In genomic region chr10:103000902-103001301, GRCm38 (mm10) we compare ENCODE assay signal across 20 mouse cellular contexts. TPM values are rescaled to one million over a fixed set of nuclear protein-coding genes. Genes with fewer than 3 reads are reported as not detected.
DNase-seq lines count a peak whose midpoint lies in the region; ATAC-seq lines count a peak whose summit lies in the region.
"Had no signal": no experiment of that assay in that cellular context is flagged by ENCODE, and none has a peak within 500 bp of the region (broad histone marks: within the 10 kb centered on the region; RNA-seq: fewer than 3 reads in every experiment).

No protein-coding gene starts in this region.

- peaks cover 4% of the 10 kb centered on the region; the same call in 1 of the 2 replicates for H3K4me1 ChIP-seq in kidney, embryonic 15.5 days
- H3K4me1 ChIP-seq in midbrain, embryonic 10.5 days, result no peaks in the 10 kb centered on the region
- H3K4me1 ChIP-seq: forebrain, embryonic 12.5 days; heart, embryonic 15.5 days; hindbrain, embryonic 15.5 days; limb, embryonic 15.5 days; midbrain, embryonic 12.5 days had no signal

- DNase-seq in kidney, postnatal 25 days, result no peak
- peak; percentile 31 for DNase-seq in embryo, embryonic 9.5 days (ENCODE audit: extremely low spot score)
- DNase-seq in kidney, postnatal 14 days, result peak; percentile 61
- peak; percentile 44 for DNase-seq in mesoderm, embryonic 11.5 days (ENCODE audit: low read depth, low spot score)
- no peak for DNase-seq in cerebellum, postnatal 4 days (ENCODE audit: low spot score in 2 of 2)
- DNase-seq in midbrain, embryonic 10.5 days (ENCODE audit: low spot score), result no peak
- DNase-seq: adrenal gland, postnatal 36 days; cerebellum, adult 11-12 months; heart, postnatal 4 days; thymus, postnatal 25 days had no signal

- H3K9ac ChIP-seq in kidney, embryonic 15.5 days, result no peak overlapping the region
- H3K9ac ChIP-seq: forebrain, embryonic 12.5 days; heart, embryonic 15.5 days; hindbrain, embryonic 15.5 days; limb, embryonic 15.5 days; midbrain, embryonic 12.5 days; neural tube, embryonic 13.5 days had no signal

- H3K27ac ChIP-seq in kidney, embryonic 15.5 days, result no peak overlapping the region
- no peak overlapping the region for H3K27ac ChIP-seq in midbrain, embryonic 10.5 days (replicated peaks)
- H3K27ac ChIP-seq: forebrain, embryonic 12.5 days; heart, embryonic 15.5 days; hindbrain, embryonic 15.5 days; left cerebral cortex, adult 2 months; limb, embryonic 15.5 days; midbrain, embryonic 12.5 days; neural tube, embryonic 13.5 days had no signal

- H3K4me3 ChIP-seq in kidney, embryonic 15.5 days (replicated peaks), result no peak overlapping the region
- no peak overlapping the region for H3K4me3 ChIP-seq in midbrain, embryonic 10.5 days
- H3K4me3 ChIP-seq: forebrain, embryonic 12.5 days; heart, embryonic 15.5 days; hindbrain, embryonic 15.5 days; left cerebral cortex, adult 2 months; limb, embryonic 15.5 days; midbrain, embryonic 12.5 days; neural tube, embryonic 13.5 days had no signal

- ATAC-seq in kidney, embryonic 15.5 days (replicated peaks; ENCODE audit: low FRiP score), result peak; percentile 84
- ATAC-seq: intestine, postnatal 0 days had no signal

- H3K27me3 ChIP-seq in kidney, embryonic 15.5 days, result no peaks in the 10 kb centered on the region
- no peaks in the 10 kb centered on the region for H3K27me3 ChIP-seq in midbrain, embryonic 10.5 days (ENCODE audit: low read depth, poor library complexity, severe bottlenecking)
- H3K27me3 ChIP-seq: forebrain, embryonic 12.5 days; heart, embryonic 15.5 days; hindbrain, embryonic 15.5 days; limb, embryonic 15.5 days; midbrain, embryonic 12.5 days; neural tube, embryonic 13.5 days had no signal

- no peaks in the 10 kb centered on the region for H3K36me3 ChIP-seq in kidney, embryonic 15.5 days
- no peaks in the 10 kb centered on the region for H3K36me3 ChIP-seq in midbrain, embryonic 10.5 days
- H3K36me3 ChIP-seq: forebrain, embryonic 12.5 days; heart, embryonic 15.5 days; hindbrain, embryonic 15.5 days; limb, embryonic 15.5 days; midbrain, embryonic 12.5 days; neural tube, embryonic 13.5 days had no signal

- 18% methylated on average over 8 of the region's 8 CpGs for whole genome bisulfite sequencing in kidney, embryonic 15.5 days
- WGBS in midbrain, embryonic 10.5 days, result 79% methylated on average over 8 of the region's 8 CpGs

- H3K4me2 ChIP-seq in kidney, embryonic 15.5 days, result 0 out of 2 replicates have a peak overlapping the region, but pooled peaks have one; percentile 23
- H3K4me2 ChIP-seq: forebrain, embryonic 12.5 days; heart, embryonic 15.5 days; hindbrain, embryonic 15.5 days; limb, embryonic 15.5 days; midbrain, embryonic 12.5 days; neural tube, embryonic 13.5 days had no signal

- H3K9me3 ChIP-seq in kidney, embryonic 15.5 days (replicated peaks), result no peaks in the 10 kb centered on the region
- no peaks in the 10 kb centered on the region for H3K9me3 ChIP-seq in midbrain, embryonic 10.5 days (replicated peaks)
- H3K9me3 ChIP-seq: forebrain, embryonic 12.5 days; heart, embryonic 15.5 days; hindbrain, embryonic 15.5 days; limb, embryonic 15.5 days; midbrain, embryonic 12.5 days; neural tube, embryonic 13.5 days had no signal

RNA-seq across cellular contexts. Expression of gene Alx1, which starts 29.1 kb away (rescaled TPM):
- polyA plus RNA-seq in kidney, embryonic 15.5 days (2015; fragmentation: Nextera tagmentation; extraction: Ambion mirVana), result 28.6 and 29.9 TPM in 2 replicates
- polyA plus RNA-seq in midbrain, embryonic 10.5 days (2016; fragmentation: Nextera tagmentation; extraction: Ambion mirVana), result 8.1 and 9.1 TPM in 2 replicates
- polyA plus RNA-seq: intestine, postnatal 0 days; liver, embryonic 16.5 days had no signal

Comparison
In these comparisons a context has a peak if more than half of its experiments do, and no peak if none do; other contexts are left out.
1. DNase-seq: peak in embryo, embryonic 9.5 days (single experiment), kidney, postnatal 14 days (single experiment) and mesoderm, embryonic 11.5 days (single experiment); none in kidney, postnatal 25 days (0 of 2), cerebellum, postnatal 4 days (0 of 2) and midbrain, embryonic 10.5 days (single experiment).